ENCODE assay signal across 11 mouse cellular contexts in genomic region chr19:21166465-21166860, GRCm38 (mm10).
DNase-seq lines count a peak whose midpoint lies in the region; ATAC-seq and TF ChIP-seq lines count a peak whose summit lies in the region.
"Had no signal": no experiment of that assay in that cellular context is flagged by ENCODE, and none has a peak within 500 bp of the region (broad histone marks: within the 10 kb centered on the region; RNA-seq: fewer than 3 reads in every experiment).

No protein-coding gene starts in this region.

- no peaks in the 10 kb centered on the region for H3K9me3 ChIP-seq in liver, embryonic 11.5 days (ENCODE audit: control insufficient read depth, low read length)
- H3K9me3 ChIP-seq in hindbrain, embryonic 10.5 days, result no peaks in the 10 kb centered on the region
- H3K9me3 ChIP-seq in liver, embryonic 14.5 days (ENCODE audit: control insufficient read depth, low read length), result no peaks in the 10 kb centered on the region
- H3K9me3 ChIP-seq in neural tube, embryonic 14.5 days (ENCODE audit: control insufficient read depth, low read length), result no peaks in the 10 kb centered on the region

- no peak for ATAC-seq in liver, embryonic 11.5 days (replicated peaks; ENCODE audit: low FRiP score)
- no peak for ATAC-seq in liver, embryonic 14.5 days (ENCODE audit: insufficient read depth)
- ATAC-seq in neural tube, embryonic 14.5 days (ENCODE audit: low read depth), result no peak; the same call in none of the 2 replicates

- H3K9ac ChIP-seq in liver, embryonic 11.5 days (ENCODE audit: low read depth, low read length), result no peak overlapping the region
- no peak overlapping the region for H3K9ac ChIP-seq in liver, embryonic 14.5 days (replicated peaks)
- no peak overlapping the region for H3K9ac ChIP-seq in neural tube, embryonic 14.5 days (replicated peaks; ENCODE audit: low read depth, low read length)

- no peaks in the 10 kb centered on the region for H3K27me3 ChIP-seq in liver, embryonic 11.5 days (replicated peaks; ENCODE audit: control insufficient read depth, insufficient read depth, low read length)
- H3K27me3 ChIP-seq in hindbrain, embryonic 10.5 days (ENCODE audit: insufficient read depth, poor library complexity, severe bottlenecking), result no peaks in the 10 kb centered on the region
- no peaks in the 10 kb centered on the region for H3K27me3 ChIP-seq in liver, embryonic 14.5 days (ENCODE audit: control insufficient read depth, insufficient read depth, low read length)
- no peaks in the 10 kb centered on the region for H3K27me3 ChIP-seq in neural tube, embryonic 14.5 days (ENCODE audit: control insufficient read depth, insufficient read depth, low read length)

- 70% methylated on average over 5 of the region's 5 CpGs for WGBS in liver, embryonic 11.5 days
- 49% methylated on average over 5 of the region's 5 CpGs for WGBS in hindbrain, embryonic 10.5 days
- WGBS in liver, embryonic 14.5 days (ENCODE audit: insufficient replicate concordance), result 53% methylated on average over 5 of the region's 5 CpGs
- WGBS in neural tube, embryonic 14.5 days, result 17% methylated on average over 5 of the region's 5 CpGs

- H3K4me1 ChIP-seq in liver, embryonic 11.5 days (replicated peaks; ENCODE audit: control insufficient read depth, insufficient read depth, low read length), result no peaks in the 10 kb centered on the region
- peaks cover 40% of the 10 kb centered on the region for H3K4me1 ChIP-seq in hindbrain, embryonic 10.5 days (replicated peaks)
- H3K4me1 ChIP-seq in liver, embryonic 14.5 days (replicated peaks; ENCODE audit: control insufficient read depth in 2 of 2, insufficient read depth in 2 of 2, low read length in 1 of 2), result peaks cover 0 to 3% of the 10 kb centered on the region in 2 experiments; a peak in 1 of 4 replicates
- H3K4me1 ChIP-seq in neural tube, embryonic 14.5 days (ENCODE audit: control insufficient read depth, insufficient read depth, low read length), result peaks cover 24% of the 10 kb centered on the region

- no peak overlapping the region for H3K4me3 ChIP-seq in liver, embryonic 11.5 days (ENCODE audit: low read depth, low read length)
- H3K4me3 ChIP-seq in hindbrain, embryonic 10.5 days, result no peak overlapping the region
- H3K4me3 ChIP-seq in liver, embryonic 14.5 days (ENCODE audit: insufficient read depth in 1 of 2, low read depth in 2 of 2, low read length in 2 of 2), result no peak overlapping the region
- no peak overlapping the region for H3K4me3 ChIP-seq in neural tube, embryonic 14.5 days (ENCODE audit: low read depth, low read length)

- H3K4me2 ChIP-seq in liver, embryonic 11.5 days, result peak overlapping the region; percentile 0; the same call in 1 of the 2 replicates
- H3K4me2 ChIP-seq in liver, embryonic 14.5 days (ENCODE audit: low read depth), result peak overlapping the region; percentile 26; the same call in 1 of the 2 replicates
- peak overlapping the region; percentile 1 for H3K4me2 ChIP-seq in neural tube, embryonic 14.5 days (ENCODE audit: low read depth, low read length)

- DNase-seq in liver, embryonic 11.5 days (ENCODE audit: low spot score), result no peak
- DNase-seq in liver, result no peak
- DNase-seq in hindbrain, embryonic 10.5 days (ENCODE audit: low spot score), result no peak
- no peak for DNase-seq in liver, embryonic 14.5 days (ENCODE audit: low read depth in 3 of 3, low spot score in 3 of 3)
- DNase-seq in frontal cortex, adult 2 months (ENCODE audit: extremely low spot score in 1 of 2, low spot score in 1 of 2), result no peak
- no peak for DNase-seq in heart, postnatal 10 days
- no peak for DNase-seq in gastrocnemius, postnatal 36 days
- DNase-seq: cerebellum, adult 8-10 months; heart, postnatal 4 days; lung, postnatal 14 days had no signal

- intact Hi-C loops in heart, postnatal 10 days (cut with DNase I), result no loop called here
- intact Hi-C loops in gastrocnemius, postnatal 36 days (cut with DNase I), result no loop called here

- no peak for TF ChIP-seq EP300 in liver, embryonic 14.5 days (IDR thresholded peaks at IDR 0.05; ENCODE audit: low read depth)

- H3K27ac ChIP-seq in liver, embryonic 11.5 days (ENCODE audit: low read depth, low read length), result no peak overlapping the region
- peak overlapping the region; percentile 84 for H3K27ac ChIP-seq in hindbrain, embryonic 10.5 days
- no peak overlapping the region for H3K27ac ChIP-seq in liver, embryonic 14.5 days
- peak overlapping the region; percentile 63; the same call in 1 of the 2 replicates for H3K27ac ChIP-seq in neural tube, embryonic 14.5 days (ENCODE audit: low read depth, low read length)

- TF ChIP-seq CTCF in liver, embryonic 14.5 days (IDR thresholded peaks at IDR 0.05; ENCODE audit: low read depth), result no peak

- no peaks in the 10 kb centered on the region for H3K36me3 ChIP-seq in liver, embryonic 11.5 days (ENCODE audit: control insufficient read depth, insufficient read depth, low read length)
- no peaks in the 10 kb centered on the region for H3K36me3 ChIP-seq in hindbrain, embryonic 10.5 days
- no peaks in the 10 kb centered on the region for H3K36me3 ChIP-seq in liver, embryonic 14.5 days (replicated peaks; ENCODE audit: control insufficient read depth, insufficient read depth, low read depth)
- H3K36me3 ChIP-seq in neural tube, embryonic 14.5 days (ENCODE audit: control insufficient read depth, insufficient read depth, low read length), result no peaks in the 10 kb centered on the region

Comparison
In these comparisons a context has a peak if more than half of its experiments do, and no peak if none do; other contexts are left out.
1. H3K27ac ChIP-seq: peak in hindbrain, embryonic 10.5 days (single experiment) and neural tube, embryonic 14.5 days (single experiment); none in liver, embryonic 11.5 days (single experiment) and liver, embryonic 14.5 days (single experiment).
2. Peak in every context shown above with its lines, with median percentiles within 50 percentile points of each other: H3K4me2 ChIP-seq.